Mouse (Mus musculus): ENCODE data around the gene St7.
A peak's percentile ranks its signal among the peaks of the same experiment; 100 is the strongest.

Gene St7

DNA sequence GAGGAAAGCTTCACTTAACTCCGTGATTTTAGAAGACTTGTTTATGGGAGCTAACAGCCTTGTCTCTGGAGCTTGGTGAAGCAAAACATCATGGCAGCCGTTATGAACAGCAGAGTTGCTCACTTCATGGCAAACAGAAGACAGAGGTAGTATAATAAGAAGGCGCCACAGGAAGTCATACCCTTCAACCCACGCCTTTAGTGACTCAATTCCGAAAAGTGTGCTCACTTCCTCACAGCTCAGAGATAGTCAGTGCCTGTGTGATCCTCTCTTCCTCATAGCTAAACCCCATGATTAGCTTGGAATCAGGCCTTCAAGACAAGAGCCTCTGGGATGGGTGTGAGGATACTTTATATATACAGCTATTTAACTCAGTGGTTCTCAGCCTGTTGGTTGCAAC is 108.0 kb downstream of the St7 start:
- no peak overlapping the region for H3K4me3 ChIP-seq (replicated peaks; ENCODE audit: low read length)
- no peaks in the 10 kb centered on the region for H3K9me3 ChIP-seq (ENCODE audit: low read length)
- TF ChIP-seq POU5F1 (IDR thresholded peaks at IDR 0.05; ENCODE audit: borderline replicate concordance, low read length), result no peak
- TF ChIP-seq CTCF (conservative IDR thresholded peaks at IDR 0.05; ENCODE audit: low read length), result no peak
- TF ChIP-seq NANOG (IDR thresholded peaks at IDR 0.05; ENCODE audit: borderline replicate concordance, low read length), result no peak
- H3K4me1 ChIP-seq (replicated peaks; ENCODE audit: low read depth, low read length), result no peaks in the 10 kb centered on the region
- no peaks in the 10 kb centered on the region for H3K36me3 ChIP-seq (ENCODE audit: insufficient read depth, low read length)
- H3K27me3 ChIP-seq (ENCODE audit: insufficient read depth, low read length), result no peaks in the 10 kb centered on the region

DNA sequence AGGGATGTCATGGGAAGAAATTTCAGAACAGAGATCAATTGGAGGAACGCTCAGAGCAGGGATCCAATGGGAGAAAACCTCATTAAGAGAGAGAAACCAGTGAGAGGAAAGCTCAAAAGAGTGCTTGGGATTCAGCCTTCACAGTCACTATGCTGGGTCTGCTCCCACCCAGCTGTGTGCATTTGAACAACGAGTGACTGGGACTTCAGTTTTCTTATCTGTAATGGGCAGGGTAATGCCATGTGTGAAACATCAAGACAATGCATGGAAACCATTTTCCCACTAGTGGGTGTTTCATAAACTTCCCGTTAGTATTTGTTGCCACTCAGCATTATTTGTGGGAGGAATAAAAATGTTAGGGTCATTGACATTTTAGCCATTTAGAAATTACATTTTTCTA is 111.7 kb downstream of the St7 start:
- no peaks in the 10 kb centered on the region for H3K4me1 ChIP-seq (replicated peaks; ENCODE audit: low read depth, low read length)
- H3K4me3 ChIP-seq (replicated peaks; ENCODE audit: low read length), result no peak overlapping the region
- no peak for TF ChIP-seq POU5F1 (IDR thresholded peaks at IDR 0.05; ENCODE audit: borderline replicate concordance, low read length)
- no peak for TF ChIP-seq CTCF (conservative IDR thresholded peaks at IDR 0.05; ENCODE audit: low read length)
- TF ChIP-seq NANOG (IDR thresholded peaks at IDR 0.05; ENCODE audit: borderline replicate concordance, low read length), result no peak
- H3K36me3 ChIP-seq (ENCODE audit: insufficient read depth, low read length), result no peaks in the 10 kb centered on the region
- H3K9me3 ChIP-seq (ENCODE audit: low read length), result no peaks in the 10 kb centered on the region
- H3K27me3 ChIP-seq (ENCODE audit: insufficient read depth, low read length), result no peaks in the 10 kb centered on the region

DNA sequence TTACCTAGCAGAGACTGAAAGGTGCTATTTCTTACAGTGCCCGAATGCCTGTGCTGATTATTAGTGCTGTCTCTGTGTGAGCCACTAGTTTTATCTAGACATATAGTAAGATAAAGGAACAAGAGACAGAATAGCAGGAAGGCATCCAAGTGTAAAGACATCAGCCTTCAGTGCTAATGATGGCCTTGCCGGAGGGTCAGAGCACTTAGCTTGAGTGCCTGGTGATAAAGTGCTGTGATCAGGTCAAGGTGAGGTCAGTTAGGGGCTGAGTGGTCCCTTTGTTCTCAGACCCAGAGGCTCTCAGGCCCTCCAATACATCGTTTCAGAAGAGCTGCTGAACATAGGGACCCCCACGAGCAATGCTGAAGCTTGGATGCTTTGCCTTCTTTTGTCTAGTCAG is 113.8 kb downstream of the St7 start:
- Histone ChIP-seq H3K9me3 (ENCODE audit: low read length) (no peaks in the 10 kb centered on the region), H3K4me3 (replicated peaks; ENCODE audit: low read length) (no peak overlapping the region), H3K27me3 (ENCODE audit: insufficient read depth, low read length) (no peaks in the 10 kb centered on the region), H3K36me3 (ENCODE audit: insufficient read depth, low read length) (no peaks in the 10 kb centered on the region), H3K4me1 (replicated peaks; ENCODE audit: low read depth, low read length) (no peaks in the 10 kb centered on the region)
- TF ChIP-seq NANOG (IDR thresholded peaks at IDR 0.05; ENCODE audit: borderline replicate concordance, low read length) (peak; percentile 95), CTCF (conservative IDR thresholded peaks at IDR 0.05; ENCODE audit: low read length) (no peak), POU5F1 (IDR thresholded peaks at IDR 0.05; ENCODE audit: borderline replicate concordance, low read length) (no peak)

DNA sequence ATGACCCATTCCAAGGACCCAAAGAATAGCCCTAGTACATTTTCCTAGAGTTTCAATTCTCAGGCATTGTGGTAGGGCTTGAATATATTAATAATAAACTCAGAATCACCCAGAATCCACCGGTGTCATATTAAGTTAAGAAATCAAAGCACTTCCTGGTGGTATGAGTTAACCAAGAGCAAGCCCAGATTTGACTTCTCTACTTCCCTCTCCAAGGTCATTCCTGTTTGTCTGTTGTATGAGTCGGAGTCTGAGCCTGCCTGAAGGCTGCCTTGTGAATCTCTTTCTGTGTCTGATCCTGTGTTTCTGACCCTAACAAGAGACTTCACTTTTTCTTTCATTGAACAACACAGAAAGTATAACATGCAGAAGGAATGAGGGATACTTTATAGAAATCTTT is 118.3 kb downstream of the St7 start:
- Histone ChIP-seq H3K27me3 (ENCODE audit: insufficient read depth, low read length) (no peaks in the 10 kb centered on the region), H3K4me3 (replicated peaks; ENCODE audit: low read length) (no peak overlapping the region), H3K9me3 (ENCODE audit: low read length) (no peaks in the 10 kb centered on the region), H3K4me1 (replicated peaks; ENCODE audit: low read depth, low read length) (no peaks in the 10 kb centered on the region), H3K36me3 (ENCODE audit: insufficient read depth, low read length) (no peaks in the 10 kb centered on the region)
- no peak for TF ChIP-seq CTCF (conservative IDR thresholded peaks at IDR 0.05; ENCODE audit: low read length)
- TF ChIP-seq NANOG (IDR thresholded peaks at IDR 0.05; ENCODE audit: borderline replicate concordance, low read length), result no peak
- TF ChIP-seq POU5F1 (IDR thresholded peaks at IDR 0.05; ENCODE audit: borderline replicate concordance, low read length), result no peak

DNA sequence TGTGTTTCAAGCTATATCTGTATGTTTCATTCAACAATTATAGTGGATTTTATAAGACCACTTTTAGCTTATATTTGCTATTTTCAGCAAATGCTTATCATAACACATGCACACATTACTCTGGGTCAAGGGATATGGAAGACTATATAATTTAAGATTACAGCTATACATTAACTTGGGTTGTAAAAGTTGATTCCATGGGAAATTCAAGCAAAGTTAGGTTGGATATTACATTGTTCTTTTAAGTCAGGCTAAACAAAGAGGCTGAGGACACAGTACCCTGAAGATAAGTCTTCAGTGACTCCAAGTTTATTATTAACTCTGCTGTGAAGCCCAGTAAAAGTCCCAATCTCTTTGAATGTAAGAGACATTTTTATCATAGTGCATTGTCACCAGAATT is 118.8 kb downstream of the St7 start:
- Histone ChIP-seq H3K4me3 (replicated peaks; ENCODE audit: low read length) (no peak overlapping the region), H3K9me3 (ENCODE audit: low read length) (no peaks in the 10 kb centered on the region), H3K4me1 (replicated peaks; ENCODE audit: low read depth, low read length) (no peaks in the 10 kb centered on the region), H3K27me3 (ENCODE audit: insufficient read depth, low read length) (no peaks in the 10 kb centered on the region), H3K36me3 (ENCODE audit: insufficient read depth, low read length) (no peaks in the 10 kb centered on the region)
- TF ChIP-seq CTCF (conservative IDR thresholded peaks at IDR 0.05; ENCODE audit: low read length), result no peak
- TF ChIP-seq POU5F1 (IDR thresholded peaks at IDR 0.05; ENCODE audit: borderline replicate concordance, low read length), result no peak
- TF ChIP-seq NANOG (IDR thresholded peaks at IDR 0.05; ENCODE audit: borderline replicate concordance, low read length), result no peak

GRCm38 (mm10) chr6:17814074-17814649 is 121.4 kb downstream of the St7 start:
- Histone ChIP-seq H3K4me3 (replicated peaks; ENCODE audit: low read length) (no peak overlapping the region), H3K36me3 (ENCODE audit: insufficient read depth, low read length) (no peaks in the 10 kb centered on the region), H3K9me3 (ENCODE audit: low read length) (no peaks in the 10 kb centered on the region), H3K4me1 (replicated peaks; ENCODE audit: low read depth, low read length) (peaks cover 4% of the 10 kb centered on the region; the same call in 1 of the 2 replicates), H3K27me3 (ENCODE audit: insufficient read depth, low read length) (no peaks in the 10 kb centered on the region)
- TF ChIP-seq CTCF (conservative IDR thresholded peaks at IDR 0.05; ENCODE audit: low read length) (no peak), NANOG (IDR thresholded peaks at IDR 0.05; ENCODE audit: borderline replicate concordance, low read length) (no peak), POU5F1 (IDR thresholded peaks at IDR 0.05; ENCODE audit: borderline replicate concordance, low read length) (no peak)

DNA sequence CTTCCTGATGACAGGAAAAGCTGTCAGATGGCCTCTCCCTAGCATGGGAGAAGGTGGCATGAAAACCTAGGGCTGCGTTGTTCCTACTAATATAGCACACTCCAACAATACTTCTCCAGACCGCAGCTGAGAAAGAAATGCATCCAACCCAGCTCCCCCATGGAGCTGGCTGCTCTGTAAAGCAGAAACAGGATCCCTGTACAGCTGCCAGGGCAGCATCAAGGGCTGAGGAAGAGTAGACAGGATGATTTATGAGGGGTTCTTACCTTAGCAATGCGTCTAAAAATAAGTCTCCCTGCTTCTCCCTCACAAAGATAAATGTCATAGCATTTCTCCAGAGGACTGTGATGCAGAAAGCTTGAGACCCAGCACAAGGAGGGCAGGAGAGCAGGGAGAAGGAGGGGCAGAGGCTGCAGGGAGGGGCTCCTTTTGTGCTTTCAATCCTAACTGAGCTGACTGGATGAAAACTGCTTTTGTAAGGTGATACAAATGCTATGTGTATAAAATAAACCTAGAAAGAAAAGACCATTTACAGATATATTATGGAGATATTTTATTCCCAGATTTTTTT is 124.2 kb downstream of the St7 start:
- Histone ChIP-seq H3K36me3 (ENCODE audit: insufficient read depth, low read length) (no peaks in the 10 kb centered on the region), H3K4me1 (replicated peaks; ENCODE audit: low read depth, low read length) (peaks cover 4% of the 10 kb centered on the region; the same call in 1 of the 2 replicates), H3K4me3 (replicated peaks; ENCODE audit: low read length) (no peak overlapping the region), H3K9me3 (ENCODE audit: low read length) (no peaks in the 10 kb centered on the region), H3K27me3 (ENCODE audit: insufficient read depth, low read length) (no peaks in the 10 kb centered on the region)
- no peak for TF ChIP-seq CTCF (conservative IDR thresholded peaks at IDR 0.05; ENCODE audit: low read length)
- TF ChIP-seq POU5F1 (IDR thresholded peaks at IDR 0.05; ENCODE audit: borderline replicate concordance, low read length), result no peak
- no peak for TF ChIP-seq NANOG (IDR thresholded peaks at IDR 0.05; ENCODE audit: borderline replicate concordance, low read length)

DNA sequence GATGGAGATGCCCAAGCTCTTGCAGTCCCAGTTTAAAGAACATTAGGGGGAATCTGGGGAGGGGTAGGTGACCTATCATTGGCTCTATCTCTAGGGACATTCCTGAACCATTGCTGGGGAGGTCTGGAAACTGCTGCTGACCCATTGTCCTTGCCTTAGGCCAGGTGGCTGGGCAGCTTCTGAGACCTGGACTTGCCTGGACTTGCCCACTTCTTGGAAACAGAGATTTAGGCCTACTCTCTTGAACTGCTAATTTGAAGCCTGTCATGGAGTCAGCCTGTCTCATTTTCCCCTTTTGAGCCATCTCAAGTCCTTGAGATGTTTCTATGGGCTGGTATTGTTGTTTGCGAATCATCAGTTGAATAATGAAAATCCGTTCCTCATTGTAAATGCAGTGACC is 130.9 kb downstream of the St7 start:
- Histone ChIP-seq H3K36me3 (ENCODE audit: insufficient read depth, low read length) (no peaks in the 10 kb centered on the region), H3K27me3 (ENCODE audit: insufficient read depth, low read length) (no peaks in the 10 kb centered on the region), H3K9me3 (ENCODE audit: low read length) (no peaks in the 10 kb centered on the region), H3K4me3 (replicated peaks; ENCODE audit: low read length) (no peak overlapping the region), H3K4me1 (replicated peaks; ENCODE audit: low read depth, low read length) (no peaks in the 10 kb centered on the region)
- TF ChIP-seq CTCF (conservative IDR thresholded peaks at IDR 0.05; ENCODE audit: low read length), result no peak
- no peak for TF ChIP-seq NANOG (IDR thresholded peaks at IDR 0.05; ENCODE audit: borderline replicate concordance, low read length)
- TF ChIP-seq POU5F1 (IDR thresholded peaks at IDR 0.05; ENCODE audit: borderline replicate concordance, low read length), result no peak

DNA sequence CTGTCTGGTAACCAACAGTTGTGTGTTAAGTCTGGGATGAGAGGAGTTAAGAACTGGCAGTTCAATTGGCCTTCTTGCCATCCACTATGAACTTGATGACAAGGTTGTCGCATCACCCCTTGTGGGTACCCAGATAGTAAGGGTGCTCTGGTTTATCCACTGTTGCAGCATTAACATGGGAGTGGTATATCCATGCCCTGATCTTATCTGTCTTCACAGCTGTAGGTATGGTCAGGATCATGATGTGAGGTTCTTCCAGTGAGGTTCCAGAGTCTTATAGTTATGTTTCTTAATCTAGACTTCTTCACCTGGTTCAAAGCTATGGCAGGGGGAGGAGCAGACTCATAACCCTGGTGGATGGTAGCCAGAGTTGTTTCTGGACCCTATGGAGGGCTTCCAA is 132.0 kb downstream of the St7 start:
- H3K36me3 ChIP-seq (ENCODE audit: insufficient read depth, low read length), result no peaks in the 10 kb centered on the region

More for the DNA sequence above, 132.0 kb downstream of the St7 start:
- no peak overlapping the region for H3K4me3 ChIP-seq (replicated peaks; ENCODE audit: low read length)
- no peaks in the 10 kb centered on the region for H3K9me3 ChIP-seq (ENCODE audit: low read length)
- no peak for TF ChIP-seq NANOG (IDR thresholded peaks at IDR 0.05; ENCODE audit: borderline replicate concordance, low read length)
- H3K4me1 ChIP-seq (replicated peaks; ENCODE audit: low read depth, low read length), result no peaks in the 10 kb centered on the region
- no peaks in the 10 kb centered on the region for H3K27me3 ChIP-seq (ENCODE audit: insufficient read depth, low read length)

All from E14TG2a.4 (cell line).